Mouse (Mus musculus) stomach, embryonic 14.5 days (tissue): ENCODE data around the gene Pex11g. TPM values are rescaled to one million over a fixed set of nuclear protein-coding genes. Genes with fewer than 3 reads are reported as not detected.

Experiments used
- ATAC-seq: fragments of 200-750 bp; cut with Nextera tagmentation; 2 replicates; pipeline ENCODE4 v1.8.0; 2017; ENCODE audit warnings: low read depth, moderate TSS enrichment; ENCODE audit not compliant: insufficient number of reproducible peaks, insufficient read depth, low FRiP score
- H3K27ac ChIP-seq: fragments of 300-500 bp; sonication (generic); 2 replicates; pipeline ENCODE4 v1.5.1; 2014; ENCODE audit warnings: mild to moderate bottlenecking, low read length, moderate library complexity, mixed read lengths
- H3K27me3 ChIP-seq: fragments of 300-500 bp; sonication (generic); 2 replicates; pipeline ENCODE4 v1.6.1; 2014; ENCODE audit warnings: low read length, control low read depth, mixed read lengths; ENCODE audit not compliant: control insufficient read depth, insufficient read depth
- H3K36me3 ChIP-seq: fragments of 300-500 bp; sonication (generic); 2 replicates; pipeline ENCODE4 v1.6.1; 2014; ENCODE audit warnings: mild to moderate bottlenecking, control low read depth, low read length, moderate library complexity, mixed read lengths; ENCODE audit not compliant: control insufficient read depth, insufficient read depth
- H3K4me1 ChIP-seq: fragments of 300-500 bp; sonication (generic); 2 replicates; pipeline ENCODE4 v1.6.1; 2014; ENCODE audit warnings: low read length, control low read depth, mixed read lengths; ENCODE audit not compliant: control insufficient read depth, insufficient read depth
- H3K4me2 ChIP-seq: fragments of 300-500 bp; sonication (generic); replicated peaks from 2 replicates; pipeline ENCODE4 v1.6.1; 2014; ENCODE audit warnings: low read depth, low read length, control low read depth
- H3K4me3 ChIP-seq: fragments of 300-500 bp; sonication (generic); 2 replicates; pipeline ENCODE4 v1.5.1; 2014; ENCODE audit warnings: low read depth, low read length, control low read depth
- H3K9ac ChIP-seq: fragments of 300-500 bp; sonication (generic); replicated peaks from 2 replicates; pipeline ENCODE4 v1.6.1; 2014; ENCODE audit warnings: low read depth, mild to moderate bottlenecking, control low read depth, low read length, moderate library complexity, mixed read lengths
- H3K9me3 ChIP-seq: fragments of 300-500 bp; sonication (generic); 2 replicates; pipeline ENCODE4 v1.6.1; 2016; ENCODE audit warnings: low read depth, low read length, control low read depth; ENCODE audit not compliant: control insufficient read depth
- whole genome bisulfite sequencing: fragments of 180-500 bp; shearing (Covaris S2); extraction: QIAGEN DNeasy Blood & Tissue Kit; methylation state at CpG from one replicate; pipeline ENCODE4 v1.1.7; 2014; 5-methylcytosine and 5-hydroxymethylcytosine counted together
- polyA plus RNA-seq: library from polyadenylated mRNA; unstranded; fragments of >200 nt; fragmentation: Nextera tagmentation; extraction: Ambion mirVana; gene quantifications from 2 replicates; pipeline ENCODE4 v1.2.1, GENCODE M21; 2014

Pex11g gene
- polyA plus RNA-seq, 1 experiment from 2014 or later: 3.9 TPM

DNA sequence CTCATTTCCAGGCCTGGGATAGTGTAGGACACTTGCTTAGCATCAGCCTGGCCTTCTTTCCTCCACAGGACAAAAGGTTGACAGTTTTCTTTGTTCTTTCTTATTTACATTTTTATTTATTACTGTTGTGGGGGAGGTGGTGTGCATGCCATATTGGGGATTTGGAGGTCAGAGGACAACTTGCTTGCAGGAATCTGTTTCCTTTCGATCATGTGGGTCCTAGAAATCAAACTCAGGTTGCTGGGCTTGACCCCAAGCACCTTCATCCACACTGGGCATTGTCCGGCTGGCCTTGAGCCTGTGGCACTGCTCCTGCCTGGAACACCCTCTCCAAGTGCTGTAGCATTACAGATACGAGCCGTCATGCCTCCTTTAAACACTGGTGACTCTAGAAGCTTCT lies 50.6 kb downstream of the Pex11g start:
- Histone ChIP-seq H3K4me1 (peaks cover 15% of the 10 kb centered on the region; the same call in 1 of the 2 replicates), H3K36me3 (no peaks in the 10 kb centered on the region), H3K4me3 (no peak overlapping the region), H3K27me3 (no peaks in the 10 kb centered on the region), H3K9me3 (no peaks in the 10 kb centered on the region), H3K9ac (no peak overlapping the region), H3K27ac (no peak overlapping the region), H3K4me2 (no peak overlapping the region)
- 43% methylated on average over 4 of the region's 4 CpGs for WGBS
- ATAC-seq: no peak

GRCm38 (mm10) chr8:3415661-3416060 lies 51.8 kb downstream of the Pex11g start:
- Histone ChIP-seq H3K4me1 (peaks cover 15% of the 10 kb centered on the region; the same call in 1 of the 2 replicates), H3K36me3 (no peaks in the 10 kb centered on the region), H3K9ac (no peak overlapping the region), H3K27ac (no peak overlapping the region), H3K4me2 (no peak overlapping the region), H3K4me3 (no peak overlapping the region), H3K9me3 (no peaks in the 10 kb centered on the region), H3K27me3 (no peaks in the 10 kb centered on the region)
- WGBS: 82% methylated on average over 6 of the region's 6 CpGs
- no peak for ATAC-seq

- Histone ChIP-seq H3K4me3 (no peak overlapping the region), H3K9ac (no peak overlapping the region), H3K27me3 (no peaks in the 10 kb centered on the region), H3K36me3 (no peaks in the 10 kb centered on the region), H3K9me3 (no peaks in the 10 kb centered on the region), H3K27ac (no peak overlapping the region), H3K4me2 (no peak overlapping the region), H3K4me1 (peaks cover 15% of the 10 kb centered on the region; the same call in 1 of the 2 replicates)
- ATAC-seq: no peak
- 59% methylated on average over 4 of the region's 4 CpGs for WGBS
These were observed 52.2 kb downstream of the Pex11g start for GRCm38 (mm10) chr8:3415259-3415658.

- Histone ChIP-seq H3K4me3 (no peak overlapping the region), H3K4me2 (no peak overlapping the region), H3K4me1 (peaks cover 15% of the 10 kb centered on the region; the same call in 1 of the 2 replicates), H3K9me3 (no peaks in the 10 kb centered on the region), H3K27ac (no peak overlapping the region), H3K27me3 (no peaks in the 10 kb centered on the region), H3K36me3 (no peaks in the 10 kb centered on the region), H3K9ac (no peak overlapping the region)
- ATAC-seq: no peak
- 64% methylated on average over 6 of the region's 6 CpGs for WGBS
These were observed 52.8 kb downstream of the Pex11g start for GRCm38 (mm10) chr8:3414639-3415190.

DNA sequence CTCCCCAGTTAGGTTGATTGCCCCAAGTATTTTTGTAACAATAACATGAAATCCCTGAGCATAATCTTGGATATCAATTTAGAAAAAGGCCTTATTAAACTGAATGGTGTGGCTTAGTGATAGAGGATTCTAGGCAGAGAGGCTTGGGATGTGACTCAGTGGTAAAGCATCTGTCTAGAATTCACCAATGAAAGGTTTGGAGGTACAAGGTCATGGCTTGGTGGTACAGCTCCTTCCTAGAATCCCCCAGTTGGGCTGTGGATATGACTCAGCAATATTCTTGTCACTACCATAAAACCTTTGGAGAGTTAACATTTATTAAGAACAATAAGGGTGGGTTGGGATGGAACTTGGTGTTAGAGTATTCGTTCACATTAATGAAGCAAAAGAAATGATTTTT lies 54.7 kb downstream of the Pex11g start:
- no peak overlapping the region for H3K27ac ChIP-seq
- H3K9ac ChIP-seq: no peak overlapping the region
- H3K4me1 ChIP-seq: peaks cover 19% of the 10 kb centered on the region; the same call in 1 of the 2 replicates
- H3K4me3 ChIP-seq: no peak overlapping the region
- no peaks in the 10 kb centered on the region for H3K36me3 ChIP-seq
- no peak overlapping the region for H3K4me2 ChIP-seq
- H3K9me3 ChIP-seq: no peaks in the 10 kb centered on the region
- ATAC-seq: no peak
- no peaks in the 10 kb centered on the region for H3K27me3 ChIP-seq
- 89% methylated on average over 1 of the region's 1 CpGs for WGBS

GRCm38 (mm10) chr8:3411901-3412301 lies 55.6 kb downstream of the Pex11g start:
- Histone ChIP-seq H3K9me3 (no peaks in the 10 kb centered on the region), H3K4me3 (no peak overlapping the region), H3K36me3 (no peaks in the 10 kb centered on the region), H3K27me3 (no peaks in the 10 kb centered on the region), H3K27ac (no peak overlapping the region), H3K9ac (no peak overlapping the region), H3K4me2 (no peak overlapping the region), H3K4me1 (peaks cover 14% of the 10 kb centered on the region; the same call in 1 of the 2 replicates)
- WGBS: 66% methylated on average over 7 of the region's 7 CpGs
- peak; percentile 25; the same call in 1 of the 2 replicates for ATAC-seq

DNA sequence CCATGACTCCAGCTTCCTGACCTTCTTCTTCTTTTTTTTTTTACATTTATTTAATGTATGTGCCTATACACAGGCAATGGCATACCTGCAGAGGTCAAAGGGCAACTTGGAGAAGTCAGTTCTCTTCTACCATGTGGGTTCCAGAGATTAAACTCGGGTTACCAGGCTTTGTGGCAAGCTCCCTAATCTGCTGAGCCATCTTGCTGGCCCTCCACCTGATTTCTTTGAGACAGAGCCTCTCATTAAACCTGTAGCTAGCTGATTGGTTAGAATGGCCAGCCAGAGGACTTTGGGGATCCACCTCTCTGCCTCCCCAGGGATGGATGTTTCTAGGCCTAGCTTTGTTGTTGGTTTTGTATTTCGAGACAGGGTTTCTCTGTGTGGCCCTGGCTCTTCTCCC lies 56.4 kb downstream of the Pex11g start:
- Histone ChIP-seq H3K27ac (no peak overlapping the region), H3K4me3 (no peak overlapping the region), H3K27me3 (no peaks in the 10 kb centered on the region), H3K4me1 (peaks cover 14% of the 10 kb centered on the region), H3K9me3 (no peaks in the 10 kb centered on the region), H3K36me3 (no peaks in the 10 kb centered on the region), H3K9ac (no peak overlapping the region), H3K4me2 (no peak overlapping the region)
- 76% methylated on average over 2 of the region's 2 CpGs for WGBS
- no peak for ATAC-seq

DNA sequence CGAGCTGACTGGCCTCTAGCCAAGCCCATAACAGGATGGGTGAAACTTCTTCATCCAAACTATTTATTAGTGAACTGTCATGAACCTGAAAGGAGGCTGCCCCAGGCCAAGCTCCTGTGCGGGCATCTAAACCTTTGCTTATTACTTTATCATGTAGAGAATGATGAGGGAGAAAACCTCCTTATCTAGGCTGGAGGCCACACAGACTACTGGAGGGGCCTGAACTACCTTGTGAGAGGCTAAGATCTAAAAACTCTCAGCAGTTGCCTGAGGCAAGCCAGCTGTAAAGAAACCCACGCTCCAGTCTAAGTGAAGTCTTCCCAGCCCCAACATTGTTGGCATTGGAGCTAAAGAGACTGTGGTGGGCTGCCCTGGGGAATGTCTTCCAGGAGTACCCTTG lies 60.1 kb downstream of the Pex11g start:
- Histone ChIP-seq H3K9me3 (no peaks in the 10 kb centered on the region), H3K36me3 (no peaks in the 10 kb centered on the region), H3K9ac (no peak overlapping the region), H3K27ac (no peak overlapping the region), H3K4me3 (no peak overlapping the region), H3K4me2 (no peak overlapping the region), H3K27me3 (no peaks in the 10 kb centered on the region), H3K4me1 (peaks cover 6% of the 10 kb centered on the region; the same call in 1 of the 2 replicates)
- no peak for ATAC-seq
- 84% methylated on average over 3 of the region's 3 CpGs for WGBS
